Mouse (Mus musculus) ES-Bruce4 (cell line): Measurements from ENCODE around the gene Polr1c. TPM values are rescaled to one million over a fixed set of nuclear protein-coding genes. Genes with fewer than 3 reads are reported as not detected.

Experiments
- H3K27ac ChIP-seq: 2 replicates; pipeline ENCODE4 v1.5.1; 2012; ENCODE audit warnings: low read length, inconsistent platforms; ENCODE audit not compliant: insufficient read depth
- H3K27me3 ChIP-seq: 2 replicates; pipeline ENCODE4 v1.6.1; 2012; ENCODE audit warnings: mild to moderate bottlenecking, low read length, inconsistent platforms; ENCODE audit not compliant: control insufficient read depth, poor library complexity, insufficient read depth, severe bottlenecking
- H3K36me3 ChIP-seq: 2 replicates; pipeline ENCODE4 v1.6.1; 2012; ENCODE audit warnings: inconsistent platforms, mild to moderate bottlenecking, low read length, moderate library complexity; ENCODE audit not compliant: control insufficient read depth, poor library complexity, insufficient read depth, severe bottlenecking
- H3K4me1 ChIP-seq: one replicate; pipeline ENCODE4 v1.8.1; 2011; ENCODE audit warnings: low read length; ENCODE audit not compliant: control insufficient read depth, insufficient read depth
- H3K4me3 ChIP-seq: 2 replicates; pipeline ENCODE4 v1.5.1; 2011; ENCODE audit warnings: low read depth, mild to moderate bottlenecking, low read length
- H3K9ac ChIP-seq: 2 replicates; pipeline ENCODE4 v1.6.1; 2012; ENCODE audit warnings: low read depth, mild to moderate bottlenecking, inconsistent platforms; ENCODE audit not compliant: poor library complexity, severe bottlenecking
- H3K9me3 ChIP-seq: replicated peaks from 2 replicates; pipeline ENCODE4 v1.6.1; 2012; ENCODE audit warnings: mild to moderate bottlenecking, low read length, inconsistent platforms; ENCODE audit not compliant: control insufficient read depth, poor library complexity, insufficient read depth, severe bottlenecking
- CTCF ChIP-seq: IDR thresholded peaks from one replicate; pipeline ENCODE4 v1.8.1; 2011; ENCODE audit warnings: low read depth, low read length
- EP300 ChIP-seq: IDR thresholded peaks from 2 replicates; pipeline ENCODE4 v1.6.1; 2011; ENCODE audit warnings: low read depth, low read length; ENCODE audit not compliant: insufficient read depth
- POLR2A ChIP-seq: IDR thresholded peaks from one replicate; pipeline ENCODE4 v1.8.1; 2011; ENCODE audit warnings: low read length; ENCODE audit not compliant: insufficient read depth
- polyA plus RNA-seq: library from polyadenylated mRNA; stranded (reverse); fragments of >200 nt; gene quantifications from 2 replicates; pipeline ENCODE4 v1.2.4, GENCODE M21; 2011; ENCODE audit warnings: low read depth; ENCODE audit not compliant: missing spikeins, insufficient read depth, insufficient read length

Gene Polr1c
- polyA plus RNA-seq, 1 experiment: 106 TPM

DNA sequence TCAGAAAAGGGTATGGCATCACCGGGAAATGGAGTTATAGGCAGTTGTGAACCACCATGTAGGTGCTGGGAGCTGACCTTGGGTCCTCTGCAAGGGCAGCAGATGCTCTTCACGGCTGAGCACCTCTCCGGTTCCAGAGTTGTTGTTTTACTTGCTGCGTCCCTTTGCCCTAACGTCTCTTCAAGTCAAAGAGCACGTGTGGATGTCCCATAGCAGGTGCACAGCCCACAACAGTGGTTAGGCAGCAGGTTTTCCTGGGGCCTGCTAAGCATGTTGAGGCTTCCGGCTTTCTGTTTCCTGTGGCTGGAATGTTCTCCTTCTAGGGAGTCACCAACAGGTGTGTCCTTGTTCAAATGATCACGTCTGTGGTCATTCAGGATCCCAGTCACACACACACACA lies 36.1 kb upstream of the Polr1c start:
- Histone ChIP-seq H3K9ac (no peak overlapping the region), H3K4me3 (no peak overlapping the region), H3K27me3 (no peaks in the 10 kb centered on the region), H3K9me3 (no peaks in the 10 kb centered on the region), H3K27ac (no peak overlapping the region), H3K36me3 (peaks cover 17% of the 10 kb centered on the region), H3K4me1 (peaks cover 18% of the 10 kb centered on the region)
- TF ChIP-seq POLR2A: no peak
- TF ChIP-seq CTCF: no peak
- no peak for TF ChIP-seq EP300

- TF ChIP-seq EP300: no peak
- no peak for TF ChIP-seq CTCF
- TF ChIP-seq POLR2A: peak; percentile 4
- Histone ChIP-seq H3K4me1 (peaks cover 16% of the 10 kb centered on the region), H3K36me3 (peaks cover 21% of the 10 kb centered on the region), H3K9ac (peak overlapping the region; percentile 90), H3K4me3 (0 out of 2 replicates have a peak overlapping the region, but pooled peaks have one; percentile 9), H3K27me3 (no peaks in the 10 kb centered on the region), H3K9me3 (no peaks in the 10 kb centered on the region), H3K27ac (peak overlapping the region; percentile 53)
Measured at GRCm38 (mm10) chr17:46283140-46283539, 35.3 kb upstream of the Polr1c start.

- TF ChIP-seq CTCF (no peak), POLR2A (peak; percentile 11)
- H3K36me3 ChIP-seq: peaks cover 22% of the 10 kb centered on the region
- H3K4me1 ChIP-seq: peaks cover 15% of the 10 kb centered on the region
- no peaks in the 10 kb centered on the region for H3K9me3 ChIP-seq
- peak within 1 kb of the TSS; percentile 87 for H3K27ac ChIP-seq
- peak within 1 kb of the TSS; percentile 96 for H3K4me3 ChIP-seq
- H3K27me3 ChIP-seq: no peaks in the 10 kb centered on the region
- H3K9ac ChIP-seq: peak within 1 kb of the TSS; percentile 90
Measured at GRCm38 (mm10) chr17:46282483-46283123, 34.7 kb upstream of the Polr1c start, which contains the start of gene Tjap1. Gene Tjap1 (minus strand): TSS chr17:46283026.

GRCm38 (mm10) chr17:46278011-46278765 lies 30.3 kb upstream of the Polr1c start:
- peaks cover 30% of the 10 kb centered on the region for H3K36me3 ChIP-seq
- H3K9me3 ChIP-seq: no peaks in the 10 kb centered on the region
- no peak overlapping the region for H3K4me3 ChIP-seq
- no peaks in the 10 kb centered on the region for H3K27me3 ChIP-seq
- no peak overlapping the region for H3K9ac ChIP-seq
- no peak overlapping the region for H3K27ac ChIP-seq
- TF ChIP-seq EP300 (no peak), POLR2A (no peak), CTCF (no peak)
- H3K4me1 ChIP-seq: peaks cover 4% of the 10 kb centered on the region

- H3K9me3 ChIP-seq: no peaks in the 10 kb centered on the region
- H3K36me3 ChIP-seq: peaks cover 30% of the 10 kb centered on the region
- peaks cover 4% of the 10 kb centered on the region for H3K4me1 ChIP-seq
- no peaks in the 10 kb centered on the region for H3K27me3 ChIP-seq
- no peak overlapping the region for H3K4me3 ChIP-seq
- no peak overlapping the region for H3K27ac ChIP-seq
- H3K9ac ChIP-seq: no peak overlapping the region
- TF ChIP-seq CTCF (no peak), POLR2A (no peak), EP300 (no peak)
Measured at GRCm38 (mm10) chr17:46277586-46277985, 29.7 kb upstream of the Polr1c start.

GRCm38 (mm10) chr17:46275506-46275905 lies 27.7 kb upstream of the Polr1c start:
- H3K4me1 ChIP-seq: peaks cover 4% of the 10 kb centered on the region
- peaks cover 37% of the 10 kb centered on the region for H3K36me3 ChIP-seq
- no peak overlapping the region for H3K27ac ChIP-seq
- TF ChIP-seq EP300 (no peak), POLR2A (no peak), CTCF (no peak)
- H3K4me3 ChIP-seq: no peak overlapping the region
- H3K9me3 ChIP-seq: no peaks in the 10 kb centered on the region
- no peak overlapping the region for H3K9ac ChIP-seq
- H3K27me3 ChIP-seq: no peaks in the 10 kb centered on the region
